Mouse (Mus musculus): ENCODE results near the gene Gm45021. TPM values are rescaled to one million over a fixed set of nuclear protein-coding genes. Genes with fewer than 3 reads are reported as not detected.

Gene Gm45021
- total RNA-seq (2023), result not detected in 2 replicates

GRCm38 (mm10) chr6:48589194-48589750 lies at the start of gene Gm45021:
Gene Gm45021, plus strand, starts transcription at chr6:48589610.

GRCm38 (mm10) chr6:48554280-48555103 lies 34.9 kb upstream of the Gm45021 start, which contains the start of gene Lrrc61:
Gene Lrrc61, plus strand, starts transcription at chr6:48554796.

DNA sequence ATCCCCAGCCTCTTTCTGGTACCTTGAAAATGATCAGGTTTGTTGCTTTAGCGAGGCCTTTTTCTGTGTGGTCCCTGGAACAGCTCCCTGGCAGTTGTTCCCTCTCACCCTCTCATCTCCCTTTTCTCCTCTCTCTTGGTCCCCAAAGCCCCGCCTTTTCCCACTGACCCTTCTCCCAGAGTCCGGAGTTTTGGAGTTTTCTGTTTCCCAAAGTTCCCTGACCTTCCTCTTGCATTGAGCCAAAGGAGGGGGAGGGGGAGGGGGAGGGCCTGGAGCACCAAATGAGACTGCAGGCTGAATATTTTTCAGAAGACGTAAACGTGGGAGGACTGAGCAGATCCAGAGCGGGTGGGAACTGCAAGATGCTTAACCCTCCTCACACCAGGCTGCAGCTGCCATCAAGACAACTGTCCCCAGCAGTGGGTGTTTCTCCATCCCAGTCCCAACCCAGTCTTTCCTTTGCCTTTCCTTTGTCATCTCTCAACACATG lies 16.8 kb upstream of the Gm45021 start, which contains the start of gene Rarres2:
TSS of gene Rarres2 (minus strand) at position 218 of the 490 bp plus-strand sequence.

GRCm38 (mm10) chr6:48593158-48594042 lies 4.0 kb downstream of the Gm45021 start, which contains the start of the genes Repin1 and Gm44965:
Gene Repin1, plus strand, starts transcription at chr6:48593883.
Gene Gm44965, plus strand, starts transcription at chr6:48593941.

DNA sequence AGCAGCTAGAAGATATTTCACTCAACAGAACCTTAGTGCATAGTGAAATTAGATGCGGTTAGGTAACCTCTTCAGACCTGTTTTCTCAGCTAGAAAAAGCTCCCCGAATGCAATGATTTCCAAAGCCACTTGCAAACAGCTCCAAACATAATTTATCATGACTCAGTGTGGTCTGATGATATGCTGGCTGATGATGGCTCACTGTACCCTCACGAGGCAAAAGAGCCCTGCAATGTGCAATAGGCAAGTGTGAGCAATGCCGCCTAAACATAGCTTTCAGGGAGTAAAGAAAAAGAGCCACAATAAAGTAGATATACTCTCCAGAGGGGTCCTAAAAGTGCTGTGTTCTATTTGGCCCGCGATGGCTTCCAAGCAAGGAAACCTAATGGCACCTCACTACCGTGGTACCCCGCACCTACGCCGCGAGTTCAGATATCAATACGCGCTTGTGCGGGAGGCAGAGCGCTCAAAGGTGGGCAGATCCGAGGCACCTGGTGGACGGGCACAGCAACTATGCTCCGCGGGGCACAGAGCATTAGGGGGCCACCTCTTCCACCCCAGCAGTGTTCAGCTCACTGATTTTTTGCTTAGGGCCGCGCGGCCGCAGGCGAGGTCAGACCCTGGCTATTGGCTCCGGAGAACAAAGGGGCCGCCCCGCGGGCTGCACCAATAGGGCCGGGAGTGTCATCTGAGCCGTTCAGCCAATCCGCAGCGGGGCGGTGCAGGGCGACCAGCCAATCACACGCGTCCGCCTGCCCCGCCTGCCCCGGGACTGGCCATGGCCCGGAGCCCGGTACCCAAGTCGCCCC lies 12.1 kb downstream of the Gm45021 start, which contains the start of gene Zfp775:
TSS of gene Zfp775 (plus strand) at position 793 of the 809 bp plus-strand sequence.

GRCm38 (mm10) chr6:48626464-48626863 lies 37.1 kb downstream of the Gm45021 start, which contains the start of gene AI854703:
Gene AI854703, plus strand, starts transcription at chr6:48626764.

GRCm38 (mm10) chr6:48646995-48647394 lies 57.6 kb downstream of the Gm45021 start, which contains the start of gene Gimap8:
Gene Gimap8, plus strand, starts transcription at chr6:48647234.

Other genes starting within 250 kb of the Gm45021 start
- gene Krba1, start 194.0 kb upstream of the Gm45021 start, total RNA-seq (2023), result 0.45 and 0.82 TPM in 2 replicates
- 8.6 and 11.1 TPM in 2 replicates for gene Zfp467, start 143.8 kb upstream of the Gm45021 start, total RNA-seq (2023)
- 0.16 TPM in 1 of 2 replicates, not detected in the other for gene Sspo, start 141.4 kb upstream of the Gm45021 start, total RNA-seq (2023)
- gene Atp6v0e2, start 52.0 kb upstream of the Gm45021 start, total RNA-seq (2023), result 0.45 TPM in 1 of 2 replicates, not detected in the other
- 22.5 and 23.0 TPM in 2 replicates for gene Lrrc61, start 34.8 kb upstream of the Gm45021 start, total RNA-seq (2023)
- not detected in 2 replicates for gene Rarres2, start 16.8 kb upstream of the Gm45021 start, total RNA-seq (2023)
- gene Repin1, start 4.3 kb downstream of the Gm45021 start, total RNA-seq (2023), result 2.2 and 2.9 TPM in 2 replicates
- gene Gm44965, start 4.3 kb downstream of the Gm45021 start, total RNA-seq (2023), result 2.2 TPM in 1 of 2 replicates, not detected in the other
- 0.32 and 0.57 TPM in 2 replicates for gene Zfp775, start 12.5 kb downstream of the Gm45021 start, total RNA-seq (2023)
- not detected in 2 replicates for gene AI854703, start 37.2 kb downstream of the Gm45021 start, total RNA-seq (2023)
- gene Gimap8, start 57.6 kb downstream of the Gm45021 start, total RNA-seq (2023), result 0.11 and 0.38 TPM in 2 replicates
- gene Gimap9, start 86.5 kb downstream of the Gm45021 start, total RNA-seq (2023), result 2.1 and 3.1 TPM in 2 replicates
- 0.29 TPM in 1 of 2 replicates, not detected in the other for gene Gimap4, start 94.9 kb downstream of the Gm45021 start, total RNA-seq (2023)
- 3.2 and 3.3 TPM in 2 replicates for gene Gimap6, start 118.6 kb downstream of the Gm45021 start, total RNA-seq (2023)
- not detected in 2 replicates for gene Gm28053, start 129.0 kb downstream of the Gm45021 start, total RNA-seq (2023)
- gene Gimap7, start 129.0 kb downstream of the Gm45021 start, total RNA-seq (2023), result not detected in 2 replicates
- 0.32 TPM in 1 of 2 replicates, not detected in the other for gene Gimap1, start 149.4 kb downstream of the Gm45021 start, total RNA-seq (2023)
- 0.57 TPM in 1 of 2 replicates, not detected in the other for gene Gimap5, start 156.6 kb downstream of the Gm45021 start, total RNA-seq (2023)
- gene Gimap3, start 181.2 kb downstream of the Gm45021 start, total RNA-seq (2023), result 0.20 and 0.22 TPM in 2 replicates